Mouse (Mus musculus): ENCODE data around the gene Abhd8. TPM values are rescaled to one million over a fixed set of nuclear protein-coding genes. Genes with fewer than 3 reads are reported as not detected.

Gene Abhd8
- 28.2 and 33.2 TPM in 2 replicates for total RNA-seq (2012; rRNA removed)
- total RNA-seq (2014; rRNA removed) = 8.5 and 8.9 TPM in 2 replicates
- polyA plus RNA-seq (2012; ENCODE audit: insufficient read length, low read depth) = 5.2 and 6.0 TPM in 2 replicates

DNA sequence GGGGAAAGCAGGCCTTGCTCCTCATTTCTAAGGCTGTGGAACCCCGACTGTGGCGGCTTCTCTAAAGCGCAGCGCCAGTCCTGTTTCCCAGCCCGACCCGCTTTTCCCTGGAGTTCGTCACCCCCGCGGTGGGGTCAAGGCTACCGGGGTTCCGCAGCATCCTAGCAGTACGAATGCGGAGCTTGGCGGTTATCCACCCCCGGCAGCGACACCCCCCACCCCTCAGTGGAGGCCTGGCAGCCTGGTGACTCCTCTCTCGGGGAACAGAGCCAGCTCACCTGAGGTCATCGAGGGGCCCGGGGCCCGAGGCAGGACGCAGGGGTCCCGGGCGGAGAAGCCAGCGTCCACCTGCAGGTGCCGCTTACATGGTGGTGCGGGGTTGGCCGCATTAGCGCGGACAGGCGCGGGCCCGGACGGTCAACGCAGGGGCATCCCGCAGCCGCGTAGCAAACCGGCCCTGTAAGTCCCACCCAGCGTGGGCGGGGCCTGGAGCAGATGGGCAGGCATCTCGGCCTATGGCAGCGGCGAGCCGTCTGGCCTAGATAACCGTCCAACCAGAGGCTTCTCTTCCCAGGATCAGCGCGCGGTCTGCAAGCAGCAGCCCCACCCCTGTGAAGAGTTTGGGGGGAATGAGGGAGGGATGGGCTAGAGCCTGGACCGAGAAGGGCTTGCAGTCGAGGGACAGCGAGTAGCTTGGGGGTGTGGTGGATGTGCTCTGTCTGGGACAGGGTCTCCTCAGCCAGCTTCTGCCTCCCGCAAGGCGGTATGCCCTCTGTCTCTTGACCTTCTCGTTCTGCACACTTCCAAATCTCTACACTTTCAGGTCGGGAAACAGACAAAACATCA lies at the start of gene Abhd8:
Gene Abhd8, minus strand, starts transcription at position 468 of the 846 bp plus-strand sequence.
- Histone ChIP-seq H3K9me3 (replicated peaks; ENCODE audit: low read length) (peaks cover 8% of the 10 kb centered on the region), H3K4me2 (ENCODE audit: insufficient read depth, low read depth, poor library complexity, severe bottlenecking) (peak within 1 kb of the TSS; percentile 52), H3K36me3 (replicated peaks in 1 of 2; ENCODE audit: control insufficient read depth in 1 of 2, insufficient read depth in 1 of 2, low read length in 1 of 2) (peaks cover 10 to 34% of the 10 kb centered on the region in 2 experiments), H3K27ac (ENCODE audit: insufficient read depth, low read depth) (no peak within 1 kb of the TSS), H3K9ac (ENCODE audit: insufficient read depth, low read depth) (peak within 1 kb of the TSS; percentile 51), H3K4me1 (ENCODE audit: control insufficient read depth in 1 of 2, insufficient read depth in 2 of 2) (peaks cover 16 to 37% of the 10 kb centered on the region in 2 experiments), H3K4me3 (replicated peaks in 1 of 3; ENCODE audit: low read depth in 2 of 3, low read length in 2 of 3, poor library complexity in 1 of 3) (peak within 1 kb of the TSS; percentile 60 to 86 (median 65)), H3K27me3 (replicated peaks) (no peaks in the 10 kb centered on the region), H3K79me2 (replicated peaks; ENCODE audit: control insufficient read depth, extremely low read depth, insufficient read depth, poor library complexity, severe bottlenecking) (no peaks in the 10 kb centered on the region)
- DNase-seq (ENCODE audit: extremely low read depth) = peak; percentile 81
- dilution Hi-C loops (cut with MboI; ENCODE audit: extremely low pct_ligation_motif_present, extremely low pct_unique_long_range_greater_than_20kb, low sequenced_read_pairs) (no loop called here), in situ Hi-C loops (cut with MboI; ENCODE audit: low pct_ligation_motif_present, low pct_unique_long_range_greater_than_20kb, low sequenced_read_pairs) (no loop called here)
- TF ChIP-seq HCFC1 (IDR thresholded peaks at IDR 0.05; ENCODE audit: low read depth, low read length) = peak; percentile 53
- no peak for TF ChIP-seq RAD21 (IDR thresholded peaks at IDR 0.05; ENCODE audit: low read depth, low read length)
- TF ChIP-seq CTCF (conservative IDR thresholded peaks at IDR 0.05 in 1 of 2, IDR thresholded peaks at IDR 0.05 in 1 of 2; ENCODE audit: low read depth in 2 of 2, low read length in 2 of 2) = no peak
- TF ChIP-seq ZC3H11A (IDR thresholded peaks at IDR 0.05; ENCODE audit: low read depth, low read length) = no peak
- peak; percentile 51; the same call in 1 of the 2 replicates for TF ChIP-seq TCF12 (IDR thresholded peaks at IDR 0.05; ENCODE audit: low read depth, low read length)
- TF ChIP-seq USF1 (IDR thresholded peaks at IDR 0.05; ENCODE audit: low read depth, low read length) = no peak
- no peak for TF ChIP-seq ETS1 (conservative IDR thresholded peaks at IDR 0.05; ENCODE audit: low read depth, low read length)
- peak; percentile 57; the same call in 1 of the 2 replicates for TF ChIP-seq POLR2A (IDR thresholded peaks at IDR 0.05; ENCODE audit: low read depth, low read length)
- TF ChIP-seq ZMIZ1 (IDR thresholded peaks at IDR 0.05; ENCODE audit: low read depth, low read length) = peak; percentile 62
- TF ChIP-seq MYC (IDR thresholded peaks at IDR 0.05; ENCODE audit: low read depth, low read length) = no peak
- peak; percentile 20; the same call in 1 of the 2 replicates for TF ChIP-seq MAZ (IDR thresholded peaks at IDR 0.05; ENCODE audit: low read depth, low read length)
- TF ChIP-seq CHD2 (IDR thresholded peaks at IDR 0.05; ENCODE audit: low read length) = peak; percentile 73; the same call in 1 of the 2 replicates
- TF ChIP-seq MAX (IDR thresholded peaks at IDR 0.05; ENCODE audit: low read length) = no peak
- peak; percentile 58; the same call in 1 of the 2 replicates for TF ChIP-seq NRF1 (IDR thresholded peaks at IDR 0.05; ENCODE audit: low read depth, low read length)
- TF ChIP-seq EP300 (IDR thresholded peaks at IDR 0.05; ENCODE audit: low read length) = no peak
- peak; percentile 41 for TF ChIP-seq NELFE (IDR thresholded peaks at IDR 0.05; ENCODE audit: low read depth, low read length)
- TF ChIP-seq KAT2A (IDR thresholded peaks at IDR 0.05; ENCODE audit: insufficient replicate concordance, low read length) = 0 out of 2 replicates have a peak, but pooled peaks have one; percentile 29

DNA sequence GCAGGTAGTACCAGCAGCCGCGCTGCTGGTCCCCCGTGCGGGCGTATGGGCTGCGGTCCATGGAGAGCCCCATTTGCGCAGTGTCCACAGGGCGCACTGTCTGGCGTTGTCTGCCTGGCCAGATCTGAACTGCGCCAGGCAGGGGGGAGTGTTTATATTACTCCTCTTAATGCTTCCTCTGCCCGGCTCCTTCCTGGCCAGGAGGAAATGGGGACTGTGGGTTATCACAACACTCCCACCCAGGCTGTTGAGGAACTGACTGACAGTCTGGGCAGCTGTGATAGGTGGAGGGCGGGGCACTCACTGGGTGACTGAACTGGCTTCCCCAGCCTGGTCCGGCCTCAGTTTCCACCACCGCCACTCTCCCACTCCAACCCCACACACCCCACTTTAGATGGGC lies 48.2 kb upstream of the Abhd8 start, which contains the start of gene Plvap:
Gene Plvap, minus strand, starts transcription at position 109 of the 400 bp plus-strand sequence.
- TF ChIP-seq ZKSCAN1 (IDR thresholded peaks at IDR 0.05; ENCODE audit: borderline replicate concordance, low read depth, low read length) (no peak), RCOR1 (conservative IDR thresholded peaks at IDR 0.05; ENCODE audit: low read depth, low read length) (no peak), MAZ (IDR thresholded peaks at IDR 0.05; ENCODE audit: low read depth, low read length) (no peak), HCFC1 (IDR thresholded peaks at IDR 0.05; ENCODE audit: low read depth, low read length) (no peak), POLR2A (IDR thresholded peaks at IDR 0.05; ENCODE audit: low read depth, low read length) (no peak), CHD1 (IDR thresholded peaks at IDR 0.05; ENCODE audit: low read depth, low read length) (no peak), E2F4 (IDR thresholded peaks at IDR 0.05; ENCODE audit: insufficient replicate concordance, low read depth, low read length) (no peak), ZNF384 (IDR thresholded peaks at IDR 0.05; ENCODE audit: low read depth, low read length) (no peak), RAD21 (IDR thresholded peaks at IDR 0.05; ENCODE audit: low read depth, low read length) (no peak), SIN3A (IDR thresholded peaks at IDR 0.05; ENCODE audit: low read length) (no peak), USF2 (conservative IDR thresholded peaks at IDR 0.05; ENCODE audit: low read depth, low read length) (no peak), BHLHE40 (IDR thresholded peaks at IDR 0.05; ENCODE audit: low read depth, low read length) (no peak), POLR2AphosphoS2 (IDR thresholded peaks at IDR 0.05; ENCODE audit: low read depth, low read length) (no peak), ZC3H11A (IDR thresholded peaks at IDR 0.05; ENCODE audit: low read depth, low read length) (no peak)
- in situ Hi-C loops (cut with MboI; ENCODE audit: low pct_ligation_motif_present, low pct_unique_long_range_greater_than_20kb, low sequenced_read_pairs) = no loop called here
- no peak within 1 kb of the TSS for H3K4me2 ChIP-seq (ENCODE audit: insufficient read depth, low read depth, poor library complexity, severe bottlenecking)
- peaks cover 49% of the 10 kb centered on the region for H3K27me3 ChIP-seq (replicated peaks)
- H3K4me1 ChIP-seq (ENCODE audit: control insufficient read depth in 1 of 2, insufficient read depth in 2 of 2) = peaks cover 0 to 2% of the 10 kb centered on the region in 2 experiments; a peak in 1 of 4 replicates
- H3K27ac ChIP-seq (ENCODE audit: insufficient read depth, low read depth) = no peak within 1 kb of the TSS
- no peaks in the 10 kb centered on the region for H3K79me2 ChIP-seq (replicated peaks; ENCODE audit: control insufficient read depth, extremely low read depth, insufficient read depth, poor library complexity, severe bottlenecking)
- no peaks in the 10 kb centered on the region for H3K36me3 ChIP-seq (replicated peaks in 1 of 2; ENCODE audit: control insufficient read depth in 1 of 2, insufficient read depth in 1 of 2, low read length in 1 of 2)
- no peak within 1 kb of the TSS for H3K9ac ChIP-seq (ENCODE audit: insufficient read depth, low read depth)
- dilution Hi-C loops (cut with MboI; ENCODE audit: extremely low pct_ligation_motif_present, extremely low pct_unique_long_range_greater_than_20kb, low sequenced_read_pairs) = no loop called here
- no peaks in the 10 kb centered on the region for H3K9me3 ChIP-seq (replicated peaks; ENCODE audit: low read length)
- H3K4me3 ChIP-seq (replicated peaks in 1 of 3; ENCODE audit: low read depth in 2 of 3, low read length in 2 of 3, poor library complexity in 1 of 3) = no peak within 1 kb of the TSS
- no peak for DNase-seq (ENCODE audit: extremely low read depth)

All from CH12.LX (cell line).